25 mouse cellular contexts compared by ENCODE assay signal in the genomic region with DNA sequence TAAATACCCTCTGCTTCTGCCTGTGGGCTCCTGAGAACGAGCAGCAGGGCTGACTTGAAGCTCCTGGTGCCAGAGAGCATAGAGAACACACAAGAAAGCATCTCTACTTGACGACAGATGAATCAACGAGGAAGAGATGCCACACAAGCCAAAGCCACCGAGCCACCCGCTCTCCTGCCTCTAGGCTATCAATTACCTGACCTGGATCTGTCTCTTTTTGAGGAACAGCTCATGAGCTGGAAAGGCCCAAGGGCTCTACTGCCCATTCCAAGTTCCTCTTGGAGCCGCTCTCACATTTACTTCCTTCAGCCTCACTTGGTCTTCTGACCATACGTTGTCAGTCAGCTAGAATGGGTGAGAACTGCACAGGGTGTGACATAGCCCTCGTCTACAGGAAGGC.
"Had no signal": no experiment of that assay in that cellular context is flagged by ENCODE, and none has a peak within 500 bp of the region (broad histone marks: within the 10 kb centered on the region; RNA-seq: fewer than 3 reads in every experiment).

No protein-coding gene starts in this region.

- H3K9ac ChIP-seq: heart, embryonic 13.5 days; heart, embryonic 15.5 days; hindbrain, embryonic 12.5 days; hindbrain, embryonic 15.5 days; kidney, embryonic 15.5 days; limb, embryonic 13.5 days; limb, embryonic 15.5 days; liver, embryonic 13.5 days; liver, embryonic 15.5 days had no signal

- ATAC-seq: hindbrain, postnatal 0 days had no signal

- H3K27me3 ChIP-seq: heart, embryonic 15.5 days; hindbrain, embryonic 15.5 days; kidney, embryonic 15.5 days; limb, embryonic 13.5 days; limb, embryonic 15.5 days; liver, embryonic 13.5 days; liver, embryonic 15.5 days had no signal

- H3K4me3 ChIP-seq: gastrocnemius, adult 2 months; heart, embryonic 13.5 days; heart, embryonic 15.5 days; hindbrain, embryonic 10.5 days; hindbrain, embryonic 12.5 days; hindbrain, embryonic 15.5 days; kidney, embryonic 15.5 days; limb, embryonic 13.5 days; limb, embryonic 15.5 days; liver, embryonic 13.5 days; liver, embryonic 15.5 days had no signal

- DNase-seq: gastrocnemius, adult 2 months; gastrocnemius, postnatal 10 days; gastrocnemius, postnatal 25 days; heart, postnatal 14 days; heart, postnatal 36 days; kidney, adult 11 months; kidney, adult 2 months; kidney, adult 9 months; kidney, postnatal 14 days; kidney, postnatal 36 days; layer of hippocampus, adult 9-11 months; layer of hippocampus, postnatal 36 days; left cerebral cortex, postnatal 4 days; liver, embryonic 13.5 days had no signal

- H3K27ac ChIP-seq: gastrocnemius, adult 2 months; heart, embryonic 13.5 days; heart, embryonic 15.5 days; hindbrain, embryonic 10.5 days; hindbrain, embryonic 12.5 days; hindbrain, embryonic 15.5 days; hindbrain, postnatal 0 days; kidney, embryonic 15.5 days; kidney, postnatal 0 days; limb, embryonic 13.5 days; limb, embryonic 15.5 days; liver, embryonic 13.5 days; liver, embryonic 15.5 days had no signal

- H3K4me2 ChIP-seq: heart, embryonic 13.5 days; heart, embryonic 15.5 days; hindbrain, embryonic 12.5 days; hindbrain, embryonic 15.5 days; kidney, embryonic 15.5 days; limb, embryonic 13.5 days; limb, embryonic 15.5 days; liver, embryonic 13.5 days; liver, embryonic 15.5 days had no signal

- H3K9me3 ChIP-seq: heart, embryonic 15.5 days; hindbrain, embryonic 10.5 days; hindbrain, embryonic 12.5 days; hindbrain, embryonic 15.5 days; kidney, embryonic 15.5 days; limb, embryonic 13.5 days; limb, embryonic 15.5 days; liver, embryonic 13.5 days; liver, embryonic 15.5 days had no signal

- H3K36me3 ChIP-seq: heart, embryonic 13.5 days; heart, embryonic 15.5 days; hindbrain, embryonic 10.5 days; hindbrain, embryonic 12.5 days; hindbrain, embryonic 15.5 days; kidney, embryonic 15.5 days; limb, embryonic 13.5 days; limb, embryonic 15.5 days; liver, embryonic 13.5 days; liver, embryonic 15.5 days had no signal
